Comparison of ENCODE assay signal across 15 mouse cellular contexts in genomic region chr12:51673270-51673669, GRCm38 (mm10).
"Had no signal": no experiment of that assay in that cellular context is flagged by ENCODE, and none has a peak within 500 bp of the region (broad histone marks: within the 10 kb centered on the region; RNA-seq: fewer than 3 reads in every experiment).

No protein-coding gene starts in this region.

- H3K4me2 ChIP-seq: lung, embryonic 15.5 days; midbrain, embryonic 13.5 days; neural tube, embryonic 12.5 days; stomach, embryonic 15.5 days had no signal

- H3K36me3 ChIP-seq: limb, embryonic 10.5 days; lung, embryonic 15.5 days; midbrain, embryonic 13.5 days; neural tube, embryonic 12.5 days; stomach, embryonic 15.5 days had no signal

- H3K4me3 ChIP-seq: layer of hippocampus, adult 2 months; limb, embryonic 10.5 days; lung, embryonic 15.5 days; midbrain, embryonic 13.5 days; neural tube, embryonic 12.5 days; stomach, embryonic 15.5 days had no signal

- H3K27me3 ChIP-seq: lung, embryonic 15.5 days; midbrain, embryonic 13.5 days; neural tube, embryonic 12.5 days; stomach, embryonic 15.5 days had no signal

- H3K9ac ChIP-seq: lung, embryonic 15.5 days; midbrain, embryonic 13.5 days; neural tube, embryonic 12.5 days; stomach, embryonic 15.5 days had no signal

- H3K27ac ChIP-seq: kidney, postnatal 0 days; layer of hippocampus, adult 2 months; limb, embryonic 10.5 days; lung, embryonic 15.5 days; macrophage; midbrain, embryonic 13.5 days; neural tube, embryonic 12.5 days; stomach, embryonic 15.5 days had no signal

- DNase-seq: kidney, adult 11 months; kidney, adult 9 months; kidney, postnatal 36 days; lung, postnatal 14 days; right cerebral cortex, postnatal 14 days; thymus, adult 2 months; thymus, postnatal 25 days had no signal

- H3K4me1 ChIP-seq: neural tube, embryonic 12.5 days had no signal

- ATAC-seq: midbrain, embryonic 13.5 days had no signal

- H3K9me3 ChIP-seq: limb, embryonic 10.5 days; lung, embryonic 15.5 days; midbrain, embryonic 13.5 days; neural tube, embryonic 12.5 days; stomach, embryonic 15.5 days had no signal
